Mouse (Mus musculus) spleen, adult 2 months (tissue): Measurements from ENCODE around the gene Fndc3b.

Source experiments
- CTCF ChIP-seq: fragments of 200-500 bp; IDR thresholded peaks from 2 replicates; pipeline ENCODE4 v1.5.1; 2011; ENCODE audit warnings: mild to moderate bottlenecking, inconsistent platforms; ENCODE audit not compliant: insufficient read depth, insufficient read length, insufficient replicate concordance; ENCODE audit errors: extremely low read depth
- POLR2A ChIP-seq: fragments of 200-500 bp; IDR thresholded peaks from 2 replicates; pipeline ENCODE4 v1.6.1; 2011; ENCODE audit warnings: low read depth, low read length, inconsistent platforms

GRCm38 (mm10) chr3:27724208-27724607 lies 13.1 kb upstream of the Fndc3b start:
- TF ChIP-seq CTCF (no peak), POLR2A (no peak)
